Mouse (Mus musculus): ENCODE results near the gene Alpk3. TPM values are rescaled to one million over a fixed set of nuclear protein-coding genes. Genes with fewer than 3 reads are reported as not detected.
A peak's percentile ranks its signal among the peaks of the same experiment; 100 is the strongest.

The Alpk3 gene
- polyA plus RNA-seq, 1 experiment from 2014 or later = 0.23 TPM

DNA sequence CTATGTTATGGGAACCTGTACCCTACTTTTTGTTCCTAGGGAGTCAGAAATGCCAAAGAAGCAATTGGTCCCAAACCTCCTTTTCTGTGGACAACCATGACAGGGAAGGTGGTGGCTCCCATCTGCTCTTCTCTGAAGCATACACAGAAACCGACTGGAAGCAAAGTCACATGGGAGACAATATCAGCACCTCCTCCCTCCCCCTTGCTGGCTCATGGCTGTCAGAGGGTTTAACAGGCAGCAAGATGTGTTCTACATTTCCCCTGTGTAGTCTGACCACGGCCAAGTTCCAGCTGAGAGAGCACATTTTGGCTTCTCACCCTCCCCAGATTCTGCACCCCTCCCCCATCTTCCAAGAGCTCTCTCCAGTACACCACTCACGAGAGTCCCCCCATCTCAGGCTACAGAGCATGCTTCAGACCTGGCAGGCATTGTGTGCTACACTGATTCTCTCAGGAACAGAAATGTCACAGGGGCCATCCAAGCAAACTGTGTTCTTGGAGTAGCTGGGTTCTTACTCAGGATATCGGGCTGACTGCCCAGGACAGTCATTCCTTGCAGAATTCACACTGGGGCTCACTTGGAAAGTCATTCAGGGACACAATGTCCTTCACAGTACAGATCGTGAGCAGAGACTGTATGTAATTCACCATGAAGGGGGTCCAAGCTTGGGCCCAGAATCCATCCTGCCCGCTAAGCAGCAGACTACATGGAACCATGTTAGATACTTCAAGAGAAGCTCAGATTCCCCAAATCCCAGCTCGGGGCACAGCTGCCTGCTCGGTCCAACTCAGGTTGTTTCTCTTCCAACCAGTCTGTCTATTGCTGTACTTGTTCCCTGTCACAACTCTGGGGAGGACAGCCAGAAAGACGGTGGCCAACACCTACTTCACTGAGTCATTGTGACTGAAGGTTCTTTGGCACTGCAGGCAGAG is 52.6 kb downstream of the Alpk3 start:
- Histone ChIP-seq H3K4me1 (replicated peaks) (0 out of 2 replicates have a peak, but pooled peaks cover 3% of the 10 kb centered on the region), H3K36me3 (replicated peaks) (no peaks in the 10 kb centered on the region), H3K4me3 (replicated peaks) (no peak overlapping the region), H3K9me3 (replicated peaks) (no peaks in the 10 kb centered on the region), H3K4me2 (no peak overlapping the region), H3K27me3 (no peaks in the 10 kb centered on the region), H3K27ac (replicated peaks) (no peak overlapping the region), H3K9ac (no peak overlapping the region)
- WGBS (ENCODE audit: insufficient replicate concordance) = 44% methylated on average over 9 of the region's 9 CpGs
- ATAC-seq (ENCODE audit: insufficient read depth) = no peak

GRCm38 (mm10) chr7:81110791-81111190 is 53.4 kb downstream of the Alpk3 start:
- Histone ChIP-seq H3K4me2 (no peak overlapping the region), H3K9me3 (replicated peaks) (no peaks in the 10 kb centered on the region), H3K27me3 (no peaks in the 10 kb centered on the region), H3K36me3 (replicated peaks) (no peaks in the 10 kb centered on the region), H3K4me3 (replicated peaks) (no peak overlapping the region), H3K9ac (no peak overlapping the region), H3K4me1 (replicated peaks) (0 out of 2 replicates have a peak, but pooled peaks cover 3% of the 10 kb centered on the region), H3K27ac (replicated peaks) (no peak overlapping the region)
- no peak for ATAC-seq (ENCODE audit: insufficient read depth)
- WGBS (ENCODE audit: insufficient replicate concordance) = 65% methylated on average over 4 of the region's 4 CpGs

DNA sequence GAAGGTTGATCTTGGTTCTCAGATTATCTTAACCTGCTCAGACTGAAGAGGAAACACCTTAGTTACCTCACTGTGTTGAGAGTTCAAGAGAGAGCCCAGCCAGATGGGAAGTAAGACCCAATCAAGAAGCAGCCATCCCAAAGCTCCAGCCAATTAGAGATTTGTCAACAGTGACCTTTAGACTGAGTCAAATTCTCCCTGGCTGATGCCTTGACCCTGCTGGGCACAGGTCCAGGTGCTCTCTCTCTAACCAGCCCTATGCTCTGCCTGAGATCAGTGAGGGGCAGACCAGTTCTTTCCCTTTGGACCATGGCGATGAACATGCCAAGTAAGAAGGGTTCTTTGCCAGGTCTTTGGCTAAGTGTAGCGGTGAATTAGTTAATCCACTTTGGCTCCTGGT is 54.3 kb downstream of the Alpk3 start:
- Histone ChIP-seq H3K9ac (no peak overlapping the region), H3K4me3 (replicated peaks) (no peak overlapping the region), H3K36me3 (replicated peaks) (no peaks in the 10 kb centered on the region), H3K27ac (replicated peaks) (no peak overlapping the region), H3K27me3 (no peaks in the 10 kb centered on the region), H3K9me3 (replicated peaks) (no peaks in the 10 kb centered on the region), H3K4me2 (no peak overlapping the region), H3K4me1 (replicated peaks) (0 out of 2 replicates have a peak, but pooled peaks cover 3% of the 10 kb centered on the region)
- ATAC-seq (ENCODE audit: insufficient read depth) = no peak
- WGBS (ENCODE audit: insufficient replicate concordance) = 73% methylated on average over 2 of the region's 2 CpGs

- 36% methylated on average over 6 of the region's 6 CpGs for WGBS (ENCODE audit: insufficient replicate concordance)
- Histone ChIP-seq H3K27ac (replicated peaks) (no peak overlapping the region), H3K36me3 (replicated peaks) (no peaks in the 10 kb centered on the region), H3K4me2 (no peak overlapping the region), H3K9me3 (replicated peaks) (no peaks in the 10 kb centered on the region), H3K27me3 (no peaks in the 10 kb centered on the region), H3K9ac (no peak overlapping the region), H3K4me3 (replicated peaks) (no peak overlapping the region), H3K4me1 (replicated peaks) (0 out of 2 replicates have a peak, but pooled peaks cover 3% of the 10 kb centered on the region)
- ATAC-seq (ENCODE audit: insufficient read depth) = no peak
These were observed 55.4 kb downstream of the Alpk3 start for GRCm38 (mm10) chr7:81112686-81113360.

- no peak within 1 kb of the TSS for H3K4me2 ChIP-seq
These were observed 57.2 kb downstream of the Alpk3 start, which contains the start of gene Slc28a1 for GRCm38 (mm10) chr7:81114555-81114954. Gene Slc28a1, plus strand, starts transcription at chr7:81114799.

DNA sequence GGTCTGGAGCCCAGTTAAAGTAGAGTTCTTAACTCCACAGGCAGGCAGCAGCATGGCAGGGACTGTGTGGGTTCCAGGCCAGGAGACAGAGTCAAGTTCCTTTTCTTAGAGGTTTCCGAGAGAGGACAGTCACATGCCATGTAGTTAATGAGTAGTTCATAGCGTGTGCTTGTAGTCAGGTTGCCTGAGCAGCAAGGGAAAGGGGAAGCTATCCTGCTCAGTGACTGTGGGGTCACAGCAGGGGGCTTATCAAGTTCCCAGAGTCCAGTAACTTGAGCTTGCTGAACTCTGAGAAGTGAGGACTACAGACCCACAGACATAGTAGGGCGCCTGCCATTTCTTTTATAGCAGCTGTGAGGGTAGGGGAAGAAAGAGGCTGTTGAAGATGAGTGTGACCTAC is 63.7 kb downstream of the Alpk3 start:
- H3K27me3 ChIP-seq = no peaks in the 10 kb centered on the region
- 40% methylated on average over 3 of the region's 3 CpGs for WGBS (ENCODE audit: insufficient replicate concordance)
- no peaks in the 10 kb centered on the region for H3K9me3 ChIP-seq (replicated peaks)
- H3K36me3 ChIP-seq (replicated peaks) = no peaks in the 10 kb centered on the region
- H3K9ac ChIP-seq = no peak overlapping the region
- ATAC-seq (ENCODE audit: insufficient read depth) = no peak
- no peak overlapping the region for H3K27ac ChIP-seq (replicated peaks)
- peaks cover 41% of the 10 kb centered on the region for H3K4me1 ChIP-seq (replicated peaks)
- H3K4me3 ChIP-seq (replicated peaks) = no peak overlapping the region
- no peak overlapping the region for H3K4me2 ChIP-seq

More at GRCm38 (mm10) chr7:81114555-81114954, 57.2 kb downstream of the Alpk3 start, which contains the start of gene Slc28a1:
- Histone ChIP-seq H3K9me3 (replicated peaks) (no peaks in the 10 kb centered on the region), H3K4me1 (replicated peaks) (0 out of 2 replicates have a peak, but pooled peaks cover 3% of the 10 kb centered on the region), H3K36me3 (replicated peaks) (no peaks in the 10 kb centered on the region), H3K4me3 (replicated peaks) (no peak within 1 kb of the TSS), H3K9ac (no peak within 1 kb of the TSS), H3K27ac (replicated peaks) (no peak within 1 kb of the TSS), H3K27me3 (no peaks in the 10 kb centered on the region)
- peak; percentile 51 for ATAC-seq (ENCODE audit: insufficient read depth)
- WGBS (ENCODE audit: insufficient replicate concordance) = 67% methylated on average over 6 of the region's 6 CpGs

DNA sequence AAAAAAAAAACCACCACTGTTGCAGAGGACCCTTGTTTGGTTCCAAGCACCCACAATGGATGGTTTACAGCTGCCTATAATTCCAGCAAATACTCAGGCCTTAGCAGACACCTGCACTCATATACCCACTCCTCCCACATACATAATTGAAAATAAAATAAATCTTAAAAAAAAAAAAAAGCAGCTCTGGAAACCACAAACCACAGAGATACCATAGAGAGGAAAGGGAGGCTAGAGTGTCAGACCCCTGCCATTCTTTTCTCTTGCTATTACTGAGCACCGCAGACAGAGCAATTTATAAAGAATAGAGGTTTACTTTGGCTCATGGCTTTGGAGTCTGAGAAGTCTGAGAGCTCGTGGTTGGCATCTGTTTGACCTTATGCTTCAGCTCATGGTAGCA is 65.4 kb downstream of the Alpk3 start:
- ATAC-seq (ENCODE audit: insufficient read depth) = no peak
- H3K27me3 ChIP-seq = no peaks in the 10 kb centered on the region
- H3K9me3 ChIP-seq (replicated peaks) = no peaks in the 10 kb centered on the region
- H3K4me1 ChIP-seq (replicated peaks) = peaks cover 44% of the 10 kb centered on the region
- H3K4me3 ChIP-seq (replicated peaks) = peak overlapping the region; percentile 28; the same call in 1 of the 2 replicates
- H3K36me3 ChIP-seq (replicated peaks) = no peaks in the 10 kb centered on the region
- H3K9ac ChIP-seq = no peak overlapping the region
- H3K27ac ChIP-seq (replicated peaks) = no peak overlapping the region
- H3K4me2 ChIP-seq = peak overlapping the region; percentile 60; the same call in 1 of the 2 replicates
- 42% methylated on average over 2 of the region's 2 CpGs for WGBS (ENCODE audit: insufficient replicate concordance)

DNA sequence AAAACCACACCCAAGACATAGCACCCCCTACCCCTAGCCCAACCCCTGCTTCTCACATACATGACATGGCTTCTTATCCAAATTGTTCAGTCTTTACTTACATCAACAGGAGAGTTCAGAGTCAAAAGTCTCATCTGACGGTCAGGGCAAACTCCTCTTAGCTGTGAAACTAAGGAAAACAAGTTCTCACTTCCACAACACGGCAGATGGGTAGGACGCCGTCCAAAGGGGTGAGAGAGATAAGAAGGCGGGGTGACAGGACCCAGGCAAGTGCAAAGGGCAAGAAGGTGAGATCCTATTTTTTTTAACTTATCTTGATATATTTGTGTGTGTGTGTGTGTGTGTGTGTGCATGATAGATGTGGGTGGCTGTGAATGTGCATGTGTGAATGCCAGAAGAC is 66.2 kb downstream of the Alpk3 start:
- 20% methylated on average over 5 of the region's 5 CpGs for WGBS (ENCODE audit: insufficient replicate concordance)
- no peak overlapping the region for H3K9ac ChIP-seq
- H3K4me1 ChIP-seq (replicated peaks) = peaks cover 44% of the 10 kb centered on the region
- H3K36me3 ChIP-seq (replicated peaks) = no peaks in the 10 kb centered on the region
- H3K4me3 ChIP-seq (replicated peaks) = peak overlapping the region; percentile 28
- no peaks in the 10 kb centered on the region for H3K9me3 ChIP-seq (replicated peaks)
- no peaks in the 10 kb centered on the region for H3K27me3 ChIP-seq
- H3K4me2 ChIP-seq = peak overlapping the region; percentile 60
- peak; percentile 41; the same call in 1 of the 2 replicates for ATAC-seq (ENCODE audit: insufficient read depth)
- peak overlapping the region; percentile 81 for H3K27ac ChIP-seq (replicated peaks)

- Histone ChIP-seq H3K9me3 (replicated peaks) (no peaks in the 10 kb centered on the region), H3K4me2 (peak overlapping the region; percentile 60), H3K27me3 (no peaks in the 10 kb centered on the region), H3K27ac (replicated peaks) (peak overlapping the region; percentile 81), H3K9ac (0 out of 2 replicates have a peak overlapping the region, but pooled peaks have one; percentile 1), H3K4me1 (replicated peaks) (peaks cover 44% of the 10 kb centered on the region), H3K4me3 (replicated peaks) (peak overlapping the region; percentile 20; the same call in 1 of the 2 replicates), H3K36me3 (replicated peaks) (no peaks in the 10 kb centered on the region)
- WGBS (ENCODE audit: insufficient replicate concordance) = 43% methylated on average over 8 of the region's 8 CpGs
- ATAC-seq (ENCODE audit: insufficient read depth) = peak; percentile 82
These were observed 67.4 kb downstream of the Alpk3 start for GRCm38 (mm10) chr7:81124773-81125172.

DNA sequence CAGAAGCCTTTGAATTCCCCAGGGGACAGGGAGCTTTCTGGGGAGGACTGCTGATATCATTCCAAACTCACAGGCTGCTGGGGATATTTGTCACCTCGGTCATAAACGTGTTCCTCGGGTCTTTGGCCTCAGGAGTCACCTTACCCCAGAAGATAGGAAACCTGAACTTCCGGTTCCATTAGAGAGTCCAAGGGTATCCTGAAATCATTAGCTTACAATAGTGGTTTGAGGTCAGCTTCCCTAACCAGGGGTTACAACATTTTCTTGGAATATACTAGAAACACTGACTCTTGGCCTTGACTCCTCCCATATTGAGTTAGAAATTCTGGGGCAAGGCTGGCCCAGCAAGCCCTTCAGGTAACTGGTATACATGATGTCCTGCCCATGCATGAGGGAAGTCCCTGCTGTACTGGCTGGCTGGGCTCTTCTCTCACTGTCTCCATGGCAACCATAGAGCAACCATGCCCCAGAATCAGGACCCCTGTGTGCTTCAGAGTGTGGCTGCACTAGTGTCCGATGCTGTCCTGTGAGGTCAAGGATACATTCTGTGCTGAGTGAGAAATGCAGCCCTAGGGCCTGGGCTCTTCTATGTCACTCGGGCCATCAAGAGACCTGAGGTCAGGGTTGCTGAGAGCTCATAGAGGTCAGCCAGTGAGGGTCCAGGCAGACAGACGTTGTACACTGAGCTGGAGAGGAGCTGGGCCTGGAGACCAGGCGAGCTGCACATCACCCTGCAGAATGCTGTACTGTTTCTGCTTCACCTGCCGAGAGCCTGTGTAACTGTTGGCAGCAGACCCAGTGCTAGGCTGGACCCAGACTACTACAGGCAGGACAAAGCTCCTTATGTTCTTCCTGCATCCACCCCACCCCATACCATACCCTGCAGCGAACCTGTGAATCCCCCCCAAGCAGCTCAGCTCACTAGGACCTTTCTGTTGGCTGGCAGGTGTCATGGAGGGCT is 68.1 kb downstream of the Alpk3 start:
- H3K4me3 ChIP-seq (replicated peaks) = peak overlapping the region; percentile 20; the same call in 1 of the 2 replicates
- no peaks in the 10 kb centered on the region for H3K36me3 ChIP-seq (replicated peaks)
- no peaks in the 10 kb centered on the region for H3K9me3 ChIP-seq (replicated peaks)
- H3K27ac ChIP-seq (replicated peaks) = peak overlapping the region; percentile 71
- ATAC-seq (ENCODE audit: insufficient read depth) = no peak
- H3K27me3 ChIP-seq = no peaks in the 10 kb centered on the region
- H3K4me1 ChIP-seq (replicated peaks) = peaks cover 44% of the 10 kb centered on the region
- peak overlapping the region; percentile 60 for H3K4me2 ChIP-seq
- WGBS (ENCODE audit: insufficient replicate concordance) = 64% methylated on average over 10 of the region's 10 CpGs
- H3K9ac ChIP-seq = 0 out of 2 replicates have a peak overlapping the region, but pooled peaks have one; percentile 1

Data from liver, embryonic 15.5 days (tissue).